Mouse (Mus musculus) thymus, adult 2 months (tissue): ENCODE data around the gene Cyb561a3.

Source experiments
- CTCF ChIP-seq: fragments of 200-500 bp; IDR thresholded peaks from 2 replicates; pipeline ENCODE4 v1.5.1; 2012; ENCODE audit warnings: mild to moderate bottlenecking, control low read depth, low read length, moderate library complexity, borderline replicate concordance; ENCODE audit not compliant: control insufficient read depth, poor library complexity, insufficient read depth; ENCODE audit errors: extremely low read depth
- POLR2A ChIP-seq: fragments of 200-500 bp; IDR thresholded peaks from 2 replicates; pipeline ENCODE4 v1.6.1; 2012; ENCODE audit warnings: mild to moderate bottlenecking, low read length, control low read depth, moderate library complexity; ENCODE audit not compliant: control insufficient read depth, poor library complexity, insufficient read depth; ENCODE audit errors: extremely low read depth

GRCm38 (mm10) chr19:10585112-10585511 is 8.1 kb downstream of the Cyb561a3 start:
- TF ChIP-seq CTCF (no peak), POLR2A (no peak)
